Mouse (Mus musculus): ENCODE measurements around the gene D630023F18Rik. TPM values are rescaled to one million over a fixed set of nuclear protein-coding genes. Genes with fewer than 3 reads are reported as not detected.

The D630023F18Rik gene
- polyA plus RNA-seq, 1 experiment from 2014 or later, result not detected

GRCm38 (mm10) chr1:65063352-65063751, 59.7 kb downstream of the D630023F18Rik start, which contains the start of gene Crygd:
Gene Crygd (minus strand): TSS chr1:65063452.
- no peak within 1 kb of the TSS for H3K4me2 ChIP-seq (ENCODE audit: low read depth, low read length)
- no peak within 1 kb of the TSS for H3K27ac ChIP-seq (ENCODE audit: low read length)
- no peaks in the 10 kb centered on the region for H3K36me3 ChIP-seq (ENCODE audit: control insufficient read depth, insufficient read depth, low read length)
- no peaks in the 10 kb centered on the region for H3K27me3 ChIP-seq (replicated peaks; ENCODE audit: control insufficient read depth, insufficient read depth, low read length)
- 0 out of 2 replicates have a peak, but pooled peaks cover 3% of the 10 kb centered on the region for H3K4me1 ChIP-seq (ENCODE audit: control insufficient read depth, insufficient read depth, low read length)
- whole genome bisulfite sequencing, result 82% methylated on average over 8 of the region's 8 CpGs
- no peak for ATAC-seq
- H3K9me3 ChIP-seq (ENCODE audit: control insufficient read depth, low read length), result no peaks in the 10 kb centered on the region
- no peak within 1 kb of the TSS for H3K4me3 ChIP-seq (ENCODE audit: low read length)
- no peak within 1 kb of the TSS for H3K9ac ChIP-seq (ENCODE audit: low read depth, low read length)

Other genes starting within 250 kb of the D630023F18Rik start
- gene Plekhm3, start 166.4 kb downstream of the D630023F18Rik start, polyA plus RNA-seq (2015; fragmentation: Nextera tagmentation; extraction: Ambion mirVana), result 3.4 and 3.9 TPM in 2 replicates
- 0.11 and 1.4 TPM in 2 replicates for gene Akr1cl, start 90.5 kb downstream of the D630023F18Rik start, polyA plus RNA-seq (2015; fragmentation: Nextera tagmentation; extraction: Ambion mirVana)
- gene Cryge, start 72.1 kb downstream of the D630023F18Rik start, polyA plus RNA-seq (2015; fragmentation: Nextera tagmentation; extraction: Ambion mirVana), result not detected in 2 replicates
- not detected in 2 replicates for gene Crygd, start 59.8 kb downstream of the D630023F18Rik start, polyA plus RNA-seq (2015; fragmentation: Nextera tagmentation; extraction: Ambion mirVana)
- gene Crygc, start 49.5 kb downstream of the D630023F18Rik start, polyA plus RNA-seq (2015; fragmentation: Nextera tagmentation; extraction: Ambion mirVana), result not detected in 2 replicates
- not detected in 2 replicates for gene Crygb, start 40.9 kb downstream of the D630023F18Rik start, polyA plus RNA-seq (2015; fragmentation: Nextera tagmentation; extraction: Ambion mirVana)
- gene Cryga, start 19.8 kb downstream of the D630023F18Rik start, polyA plus RNA-seq (2015; fragmentation: Nextera tagmentation; extraction: Ambion mirVana), result not detected in 2 replicates
- gene Gm28845, start 3.7 kb downstream of the D630023F18Rik start, polyA plus RNA-seq (2015; fragmentation: Nextera tagmentation; extraction: Ambion mirVana), result not detected in 2 replicates
- 302 and 321 TPM in 2 replicates for gene Idh1, start 63.3 kb upstream of the D630023F18Rik start, polyA plus RNA-seq (2015; fragmentation: Nextera tagmentation; extraction: Ambion mirVana)
- gene Pikfyve, start 63.5 kb upstream of the D630023F18Rik start, polyA plus RNA-seq (2015; fragmentation: Nextera tagmentation; extraction: Ambion mirVana), result 6.2 and 8.8 TPM in 2 replicates
- gene Pth2r, start 158.8 kb upstream of the D630023F18Rik start, polyA plus RNA-seq (2015; fragmentation: Nextera tagmentation; extraction: Ambion mirVana), result 0.07 TPM in 1 of 2 replicates, not detected in the other